Mouse (Mus musculus): ENCODE data around the gene Ap3s2.

Ap3s2 gene

GRCm38 (mm10) chr7:79846342-79846741, 74.1 kb downstream of the Ap3s2 start:
- no peak for ATAC-seq (ENCODE audit: low TSS enrichment)

- no peak for ATAC-seq (ENCODE audit: low TSS enrichment)
Observed at GRCm38 (mm10) chr7:79844090-79844802, 76.2 kb downstream of the Ap3s2 start.

- ATAC-seq (ENCODE audit: low TSS enrichment) = no peak
Observed at GRCm38 (mm10) chr7:79842163-79842562, 78.3 kb downstream of the Ap3s2 start.

GRCm38 (mm10) chr7:79837247-79837646, 83.2 kb downstream of the Ap3s2 start:
- no peak for ATAC-seq (ENCODE audit: low TSS enrichment)

- ATAC-seq (ENCODE audit: low TSS enrichment) = no peak
Observed at GRCm38 (mm10) chr7:79835196-79835595, 85.3 kb downstream of the Ap3s2 start.

GRCm38 (mm10) chr7:79832980-79833379, 87.5 kb downstream of the Ap3s2 start:
- ATAC-seq (ENCODE audit: low TSS enrichment) = no peak

- no peak for ATAC-seq (ENCODE audit: low TSS enrichment)
Observed at GRCm38 (mm10) chr7:79831585-79831984, 88.9 kb downstream of the Ap3s2 start.

- ATAC-seq (ENCODE audit: low TSS enrichment) = no peak
Observed at GRCm38 (mm10) chr7:79831145-79831544, 89.3 kb downstream of the Ap3s2 start.

- no peak for ATAC-seq (ENCODE audit: low TSS enrichment)
Observed at GRCm38 (mm10) chr7:79828341-79828740, 92.1 kb downstream of the Ap3s2 start.
